Mouse (Mus musculus) heart, adult 11 months (tissue): ENCODE data around the gene Asic1.
"Not testable (repeated sequence)": the region's sequence is repeated elsewhere in the genome, so short reads cannot be mapped to it uniquely, and the experiment has no call there.

Experiments used
- DNase-seq: peaks from one replicate; pipeline ENCODE4 v3.0.0; 2022

The Asic1 gene

GRCm38 (mm10) chr15:99664600-99665451 lies 5.3 kb upstream of the Asic1 start:
- peak; percentile 96 for DNase-seq

- no peak for DNase-seq
Measured at GRCm38 (mm10) chr15:99667544-99667943, 2.6 kb upstream of the Asic1 start.

- peak; percentile 93 for DNase-seq
Measured at GRCm38 (mm10) chr15:99668881-99669280, 1.3 kb upstream of the Asic1 start.

GRCm38 (mm10) chr15:99669392-99669791 lies 776 bp upstream of the Asic1 start:
- no peak for DNase-seq

GRCm38 (mm10) chr15:99670964-99671670 lies 949 bp downstream of the Asic1 start:
- DNase-seq: no peak

GRCm38 (mm10) chr15:99671783-99672182 lies 1.6 kb downstream of the Asic1 start:
- no peak for DNase-seq

- DNase-seq: no peak
Measured at GRCm38 (mm10) chr15:99674866-99675265, 4.7 kb downstream of the Asic1 start.

- no peak for DNase-seq
Measured at GRCm38 (mm10) chr15:99677089-99677488, 6.9 kb downstream of the Asic1 start.

GRCm38 (mm10) chr15:99678063-99678800 lies 8.1 kb downstream of the Asic1 start:
- no peak for DNase-seq

- no peak for DNase-seq
Measured at GRCm38 (mm10) chr15:99679008-99679407, 8.8 kb downstream of the Asic1 start.

- no peak for DNase-seq
Measured at GRCm38 (mm10) chr15:99682880-99683279, 12.7 kb downstream of the Asic1 start.

- no peak for DNase-seq
Measured at GRCm38 (mm10) chr15:99684156-99684555, 14.0 kb downstream of the Asic1 start.

GRCm38 (mm10) chr15:99688712-99689111 lies 18.5 kb downstream of the Asic1 start:
- DNase-seq: peak; percentile 94

GRCm38 (mm10) chr15:99690924-99691323 lies 20.8 kb downstream of the Asic1 start:
- DNase-seq: no peak

GRCm38 (mm10) chr15:99691976-99692375 lies 21.8 kb downstream of the Asic1 start:
- DNase-seq: no peak

GRCm38 (mm10) chr15:99697309-99697708 lies 27.1 kb downstream of the Asic1 start:
- peak; percentile 64 for DNase-seq

GRCm38 (mm10) chr15:99698533-99699085 lies 28.4 kb downstream of the Asic1 start:
- peak; percentile 92 for DNase-seq

- no peak for DNase-seq
Measured at GRCm38 (mm10) chr15:99699715-99700114, 29.5 kb downstream of the Asic1 start.

GRCm38 (mm10) chr15:99700219-99701106 lies 30.3 kb downstream of the Asic1 start:
- DNase-seq: peak; percentile 93

GRCm38 (mm10) chr15:99701640-99701998 lies 31.5 kb downstream of the Asic1 start:
- DNase-seq: not testable (repeated sequence)

- DNase-seq: peak; percentile 99
Measured at GRCm38 (mm10) chr15:99701999-99702900, 32.1 kb downstream of the Asic1 start, which contains the start of gene Smarcd1. Smarcd1 (plus strand) TSS chr15:99702129.
